19 mouse cellular contexts compared by ENCODE assay signal in the genomic region with DNA sequence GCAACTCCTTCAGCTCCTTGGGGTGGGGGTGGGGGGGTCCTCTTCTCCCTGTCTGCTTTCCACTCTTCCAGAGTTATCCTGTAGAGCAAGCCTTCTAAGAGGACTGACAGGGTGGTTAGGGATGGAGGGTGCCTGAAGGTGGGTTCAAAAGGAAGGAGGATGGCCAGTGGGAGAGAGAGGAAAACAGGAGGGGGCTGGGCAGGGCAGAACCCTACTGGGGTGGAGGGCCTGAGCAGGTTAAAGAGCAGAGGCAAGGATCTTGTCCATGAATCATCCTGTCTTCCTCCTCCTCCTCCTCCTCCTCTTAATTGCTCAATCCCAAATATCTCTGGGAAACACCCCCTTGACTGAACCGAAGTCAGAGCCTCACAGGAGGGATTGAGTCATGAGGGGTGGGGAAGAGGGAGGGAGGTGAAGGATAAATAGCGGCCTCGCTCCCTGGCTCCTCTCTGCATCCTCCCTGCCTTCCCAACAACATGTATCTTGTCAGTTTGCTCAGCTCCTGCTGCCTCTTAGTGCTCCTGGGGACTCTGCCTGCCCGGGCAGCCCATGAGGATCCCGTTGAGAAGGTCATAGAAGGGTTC. TPM values are rescaled to one million over a fixed set of nuclear protein-coding genes. Genes with fewer than 3 reads are reported as not detected.
DNase-seq lines count a peak whose midpoint lies in the region; ATAC-seq and TF ChIP-seq lines count a peak whose summit lies in the region.
"Had no signal": no experiment of that assay in that cellular context is flagged by ENCODE, and none has a peak within 500 bp of the region (broad histone marks: within the 10 kb centered on the region; RNA-seq: fewer than 3 reads in every experiment).

A gene (plus strand): TSS at position 386 of the 584 bp plus-strand sequence.

- WGBS in kidney, embryonic 15.5 days, result 25% methylated on average over 5 of the region's 5 CpGs
- 44% methylated on average over 5 of the region's 5 CpGs for WGBS in limb, embryonic 10.5 days

- H3K9me3 ChIP-seq in kidney, embryonic 15.5 days (replicated peaks), result peaks cover 3% of the 10 kb centered on the region; the same call in 1 of the 2 replicates
- H3K9me3 ChIP-seq in limb, embryonic 10.5 days (replicated peaks), result no peaks in the 10 kb centered on the region; the same call in 1 of the 2 replicates

- H3K9ac ChIP-seq in kidney, embryonic 15.5 days, result no peak within 1 kb of the TSS
- H3K9ac ChIP-seq: embryonic facial prominence, embryonic 12.5 days; forebrain, embryonic 13.5 days; heart, embryonic 13.5 days; midbrain, embryonic 12.5 days had no signal

- no peak within 1 kb of the TSS for H3K4me2 ChIP-seq in kidney, embryonic 15.5 days
- H3K4me2 ChIP-seq: embryonic facial prominence, embryonic 12.5 days; forebrain, embryonic 13.5 days; heart, embryonic 13.5 days; liver, embryonic 11.5 days; midbrain, embryonic 12.5 days had no signal

- H3K27ac ChIP-seq in kidney, embryonic 15.5 days, result 0 out of 2 replicates have a peak within 1 kb of the TSS, but pooled peaks have one; percentile 7
- H3K27ac ChIP-seq in limb, embryonic 10.5 days, result 0 out of 2 replicates have a peak within 1 kb of the TSS, but pooled peaks have one; percentile 42
- H3K27ac ChIP-seq: embryonic facial prominence, embryonic 12.5 days; forebrain, embryonic 13.5 days; heart, embryonic 13.5 days; midbrain, embryonic 12.5 days had no signal

- no peaks in the 10 kb centered on the region for H3K79me2 ChIP-seq in C2C12 (ENCODE audit: control insufficient read depth, insufficient read depth)

- ATAC-seq in kidney, embryonic 15.5 days (replicated peaks; ENCODE audit: low FRiP score), result peak; percentile 52
- ATAC-seq: forebrain, embryonic 13.5 days had no signal

- no peak within 1 kb of the TSS for H3ac ChIP-seq in C2C12 (ENCODE audit: control insufficient read depth, insufficient read length, low read depth)

- H3K4me3 ChIP-seq in kidney, embryonic 15.5 days (replicated peaks), result no peak within 1 kb of the TSS
- no peak within 1 kb of the TSS for H3K4me3 ChIP-seq in C2C12 (ENCODE audit: insufficient read depth, poor library complexity, severe bottlenecking)
- H3K4me3 ChIP-seq in limb, embryonic 10.5 days, result no peak within 1 kb of the TSS
- H3K4me3 ChIP-seq: embryonic facial prominence, embryonic 12.5 days; forebrain, embryonic 13.5 days; heart, embryonic 13.5 days; hindbrain, embryonic 10.5 days; midbrain, embryonic 12.5 days had no signal

- DNase-seq in kidney, postnatal 36 days, result no peak
- DNase-seq in adrenal gland, adult 2 months, result peak; percentile 86
- no peak for DNase-seq in limb, embryonic 10.5 days (ENCODE audit: low spot score)
- DNase-seq in thymus, postnatal 0 days (ENCODE audit: low spot score), result no peak
- no peak for DNase-seq in layer of hippocampus, postnatal 25 days (ENCODE audit: extremely low spot score in 1 of 2, low spot score in 1 of 2)
- no peak for DNase-seq in spleen, adult 18-20 months
- DNase-seq: cerebellum, adult 9-10 months; gastrocnemius, postnatal 10 days; kidney, adult 8-10 months; layer of hippocampus, postnatal 36 days; lung, postnatal 10 days had no signal

- peaks cover 23% of the 10 kb centered on the region for H3K4me1 ChIP-seq in kidney, embryonic 15.5 days
- 0 out of 2 replicates have a peak, but pooled peaks cover 7% of the 10 kb centered on the region for H3K4me1 ChIP-seq in limb, embryonic 10.5 days
- H3K4me1 ChIP-seq: embryonic facial prominence, embryonic 12.5 days; forebrain, embryonic 13.5 days; hindbrain, embryonic 10.5 days; midbrain, embryonic 12.5 days had no signal

- no peak for TF ChIP-seq CTCF in C2C12 (IDR thresholded peaks at IDR 0.05; ENCODE audit: control insufficient read depth, insufficient read depth, insufficient read length)

- H3K27me3 ChIP-seq in kidney, embryonic 15.5 days, result no peaks in the 10 kb centered on the region
- no peaks in the 10 kb centered on the region for H3K27me3 ChIP-seq in C2C12 (ENCODE audit: control insufficient read depth, insufficient read depth, insufficient read length)
- H3K27me3 ChIP-seq in limb, embryonic 10.5 days (ENCODE audit: low read depth, poor library complexity, severe bottlenecking), result no peaks in the 10 kb centered on the region
- H3K27me3 ChIP-seq: embryonic facial prominence, embryonic 12.5 days; forebrain, embryonic 13.5 days; heart, embryonic 13.5 days; midbrain, embryonic 12.5 days had no signal

- no peaks in the 10 kb centered on the region for H3K79me3 ChIP-seq in C2C12 (ENCODE audit: low read depth)

- peaks cover 7% of the 10 kb centered on the region; the same call in 1 of the 2 replicates for H3K36me3 ChIP-seq in kidney, embryonic 15.5 days
- no peaks in the 10 kb centered on the region for H3K36me3 ChIP-seq in C2C12 (ENCODE audit: control insufficient read depth, insufficient read depth)
- peaks cover 29% of the 10 kb centered on the region for H3K36me3 ChIP-seq in limb, embryonic 10.5 days

TF ChIP-seq in C2C12, 6 proteins besides CTCF, POLR2A, EP300 and RAD21:
- TF ChIP-seq CEBPB (IDR thresholded peaks at IDR 0.05; ENCODE audit: low read depth), result peak; percentile 73
- no peak for TF ChIP-seq MAX (IDR thresholded peaks at IDR 0.05)

RNA-seq across cellular contexts. Expression of the gene that starts here (rescaled TPM):
- 2.2 and 2.6 TPM in 2 replicates for polyA plus RNA-seq in kidney, embryonic 15.5 days (2015; fragmentation: Nextera tagmentation; extraction: Ambion mirVana)
- 3.6 TPM for polyA plus RNA-seq in C2C12 (2012; fragmentation: generic; extraction: Trizol)
- total RNA-seq in adrenal gland, adult 2 months (2021), result 100 to 1,000 TPM; 269 to 540 TPM
- 71.3 and 81.0 TPM in 2 replicates for polyA plus RNA-seq in adrenal gland, adult 2 months (2012; rRNA removed)
- polyA plus RNA-seq in limb, embryonic 10.5 days (2016; fragmentation: Nextera tagmentation; extraction: Ambion mirVana), result 1.1 and 1.4 TPM in 2 replicates
- polyA plus RNA-seq in thymus, postnatal 0 days (2015; fragmentation: Nextera tagmentation; extraction: Ambion mirVana), result 2.0 and 4.1 TPM in 2 replicates
- total RNA-seq in layer of hippocampus, postnatal 25 days (2021), result 1 to 10 TPM; 7.5 to 7.7 TPM

Comparison
In these comparisons a context has a peak if more than half of its experiments do, and no peak if none do; other contexts are left out.
1. RNA of the gene that starts here (total RNA-seq): 269 to 540 TPM in adrenal gland, adult 2 months; 7.5 to 7.7 TPM in layer of hippocampus, postnatal 25 days; every median in the first group is over 10 times any median in the second.
2. RNA of the gene that starts here (polyA plus RNA-seq): 71.3 to 81.0 TPM in adrenal gland, adult 2 months; 2.0 to 4.1 TPM in thymus, postnatal 0 days, 3.6 TPM in C2C12 (single experiment), 2.2 to 2.6 TPM in kidney, embryonic 15.5 days and 1.1 to 1.4 TPM in limb, embryonic 10.5 days; every median in the first group is over 10 times any median in the second.